ENCODE assay signal across 8 mouse cellular contexts in the genomic region with DNA sequence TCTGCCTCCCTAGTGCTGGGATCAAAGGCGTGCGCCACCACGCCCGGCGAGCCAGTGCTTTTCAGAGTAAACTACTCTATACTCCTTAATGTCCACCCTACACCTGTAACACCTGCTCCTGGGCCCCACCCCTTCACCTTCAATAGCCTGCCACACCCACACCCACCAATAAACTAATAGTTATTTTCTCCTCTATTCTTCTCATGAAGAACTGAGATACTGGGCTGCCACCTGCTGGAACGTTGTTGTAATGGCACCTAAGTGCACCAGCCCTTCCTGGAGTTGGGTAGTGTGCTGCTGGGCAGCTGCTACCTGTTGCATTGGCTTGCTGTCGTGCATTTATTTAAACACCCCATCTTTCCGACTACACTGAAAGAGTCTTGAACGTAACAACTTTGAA.
DNase-seq lines count a peak whose midpoint lies in the region; ATAC-seq and TF ChIP-seq lines count a peak whose summit lies in the region.
"Had no signal": no experiment of that assay in that cellular context is flagged by ENCODE, and none has a peak within 500 bp of the region (broad histone marks: within the 10 kb centered on the region; RNA-seq: fewer than 3 reads in every experiment).

No protein-coding gene starts in this region.

- ATAC-seq in erythroid progenitor cell, adult 5-6 weeks (replicated peaks; ENCODE audit: low FRiP score, poor library complexity, severe bottlenecking): peak; percentile 71

- 77% methylated on average over 9 of the region's 9 CpGs for WGBS in spleen, adult 2 months

- H3K27me3 ChIP-seq in spleen, adult 2 months (ENCODE audit: control insufficient read depth, insufficient read depth, low read length): no peaks in the 10 kb centered on the region
- H3K27me3 ChIP-seq: heart, embryonic 13.5 days had no signal

- no peaks in the 10 kb centered on the region for H3K36me3 ChIP-seq in spleen, adult 2 months (ENCODE audit: control insufficient read depth, insufficient read depth, low read length)
- H3K36me3 ChIP-seq: heart, embryonic 13.5 days had no signal

- no peak overlapping the region for H3K4me3 ChIP-seq in spleen, adult 2 months (ENCODE audit: extremely low read depth, insufficient read depth, insufficient read length)
- H3K4me3 ChIP-seq: heart, embryonic 13.5 days had no signal

- no peak overlapping the region for H3K27ac ChIP-seq in spleen, adult 2 months (ENCODE audit: insufficient read depth, low read length)
- H3K27ac ChIP-seq: heart, embryonic 13.5 days had no signal

- peak; percentile 66 for DNase-seq in A20 (ENCODE audit: low read depth, low spot score)
- DNase-seq in CD4-positive, CD25-positive, alpha-beta regulatory T cell, adult 2 months (ENCODE audit: low read depth, low spot score): peak; percentile 85
- DNase-seq in brain, adult 2 months (ENCODE audit: low read depth, low spot score): peak; percentile 82
- DNase-seq in kidney, postnatal 10 days: peak; percentile 84
- peak; percentile 69 for DNase-seq in lung, postnatal 25 days (ENCODE audit: low spot score)
- peak; percentile 19 to 66 for DNase-seq in spleen, adult 2 months (ENCODE audit: low read depth in 1 of 2, low spot score in 2 of 2)

- TF ChIP-seq CTCF in spleen, adult 2 months (IDR thresholded peaks at IDR 0.05; ENCODE audit: extremely low read depth, insufficient read depth, insufficient read length, insufficient replicate concordance): peak; percentile 63; the same call in 1 of the 2 replicates

- H3K4me1 ChIP-seq in spleen, adult 2 months (ENCODE audit: control insufficient read depth, insufficient read depth, insufficient read length): peaks cover 4% of the 10 kb centered on the region; the same call in 1 of the 2 replicates

- no peak for TF ChIP-seq POLR2A in spleen, adult 2 months (IDR thresholded peaks at IDR 0.05; ENCODE audit: low read depth, low read length)
